Mouse (Mus musculus): ENCODE data around the gene Arrdc2.

Gene Arrdc2

DNA sequence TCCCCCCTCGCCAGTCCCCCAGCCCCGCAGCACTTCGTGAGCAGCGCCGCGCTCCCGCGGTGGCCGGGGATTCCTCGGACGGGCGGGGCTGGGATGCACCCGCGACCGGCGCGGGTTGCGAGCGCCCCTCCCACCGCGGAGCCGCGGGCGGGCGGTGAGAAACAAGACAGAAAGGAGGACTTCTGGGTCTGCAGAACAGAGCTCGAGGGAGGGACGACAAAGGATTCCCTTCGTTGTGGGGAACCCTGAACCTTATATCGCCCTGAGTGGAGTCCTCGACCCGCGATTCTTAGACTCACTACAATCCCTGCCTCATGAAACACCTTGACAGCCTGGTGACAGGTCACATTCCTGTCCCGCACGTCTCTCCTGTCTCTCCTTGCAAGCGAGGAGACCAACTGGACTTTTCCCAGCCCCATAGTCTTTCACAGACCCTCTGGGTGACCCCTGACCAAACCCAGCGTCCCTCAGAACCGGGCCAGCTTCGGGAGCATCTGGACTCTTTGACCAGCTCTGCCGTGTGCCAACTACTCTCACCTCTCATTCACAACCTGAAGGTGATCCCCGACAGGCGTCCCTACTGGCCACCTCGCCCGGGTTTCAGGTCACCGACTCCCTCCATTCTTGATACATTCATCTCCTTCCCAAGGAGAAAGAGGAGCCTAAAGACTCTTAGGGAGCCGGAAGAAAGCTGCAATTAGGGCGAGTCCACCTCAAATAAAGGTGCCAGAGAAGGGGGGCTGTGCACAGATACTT, 24.6 kb upstream of the Arrdc2 start:
- DNase-seq: peak; percentile 48 to 63

- no peak for DNase-seq
Observed at GRCm38 (mm10) chr8:70862824-70863641, 23.5 kb upstream of the Arrdc2 start, which contains the start of gene Kcnn1. Gene Kcnn1 (minus strand): TSS chr8:70863258.

DNA sequence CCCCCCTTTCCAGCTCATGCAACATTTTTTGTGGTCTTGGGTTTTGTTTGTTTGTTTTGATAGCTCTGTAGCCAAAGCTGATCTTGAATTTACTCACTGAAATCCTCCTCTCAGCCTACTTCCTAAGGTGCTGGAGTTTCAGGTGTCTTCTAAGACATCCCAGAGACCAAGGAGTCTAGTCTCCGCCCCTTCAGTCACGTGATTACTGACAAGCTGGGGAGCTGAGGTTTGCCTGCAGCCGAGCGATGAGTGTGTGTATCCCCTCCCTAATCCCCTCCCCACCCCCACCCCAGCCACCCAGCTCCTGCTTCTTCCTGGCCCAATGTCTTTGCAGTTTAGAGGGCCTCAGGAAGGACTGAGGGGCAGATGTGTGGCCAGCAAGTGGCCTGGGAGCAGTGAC, 18.0 kb upstream of the Arrdc2 start:
- DNase-seq: no peak

GRCm38 (mm10) chr8:70856541-70857197, 17.1 kb upstream of the Arrdc2 start:
- DNase-seq: peak; percentile 86 to 91

DNA sequence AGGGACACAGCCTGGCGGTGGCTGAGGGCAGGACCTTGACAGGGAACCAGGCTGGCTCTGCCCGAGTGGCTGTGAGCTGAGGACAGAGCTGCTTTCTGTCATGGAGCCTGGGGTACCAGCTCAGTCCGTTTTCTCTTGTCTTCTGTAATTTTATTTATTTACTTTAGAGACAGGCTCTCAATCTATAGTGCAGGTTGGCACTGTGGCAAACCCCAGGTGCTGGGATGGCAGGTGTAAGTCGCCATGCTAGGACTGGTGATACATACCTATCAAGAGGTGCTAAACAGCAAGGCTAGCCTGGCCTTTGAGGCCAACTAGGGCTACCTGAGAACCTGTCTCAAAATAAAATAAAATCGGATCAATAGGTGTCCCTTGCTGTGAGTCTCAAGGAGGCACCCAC, 16.5 kb upstream of the Arrdc2 start:
- DNase-seq: no peak

- no peak for DNase-seq
Observed at GRCm38 (mm10) chr8:70853863-70854262, 14.3 kb upstream of the Arrdc2 start.

- no peak for DNase-seq
Observed at GRCm38 (mm10) chr8:70852595-70853231, 13.2 kb upstream of the Arrdc2 start.

- no peak for DNase-seq
Observed at GRCm38 (mm10) chr8:70851837-70852236, 12.3 kb upstream of the Arrdc2 start.

- no peak for DNase-seq
Observed at GRCm38 (mm10) chr8:70850947-70851346, 11.4 kb upstream of the Arrdc2 start.

DNA sequence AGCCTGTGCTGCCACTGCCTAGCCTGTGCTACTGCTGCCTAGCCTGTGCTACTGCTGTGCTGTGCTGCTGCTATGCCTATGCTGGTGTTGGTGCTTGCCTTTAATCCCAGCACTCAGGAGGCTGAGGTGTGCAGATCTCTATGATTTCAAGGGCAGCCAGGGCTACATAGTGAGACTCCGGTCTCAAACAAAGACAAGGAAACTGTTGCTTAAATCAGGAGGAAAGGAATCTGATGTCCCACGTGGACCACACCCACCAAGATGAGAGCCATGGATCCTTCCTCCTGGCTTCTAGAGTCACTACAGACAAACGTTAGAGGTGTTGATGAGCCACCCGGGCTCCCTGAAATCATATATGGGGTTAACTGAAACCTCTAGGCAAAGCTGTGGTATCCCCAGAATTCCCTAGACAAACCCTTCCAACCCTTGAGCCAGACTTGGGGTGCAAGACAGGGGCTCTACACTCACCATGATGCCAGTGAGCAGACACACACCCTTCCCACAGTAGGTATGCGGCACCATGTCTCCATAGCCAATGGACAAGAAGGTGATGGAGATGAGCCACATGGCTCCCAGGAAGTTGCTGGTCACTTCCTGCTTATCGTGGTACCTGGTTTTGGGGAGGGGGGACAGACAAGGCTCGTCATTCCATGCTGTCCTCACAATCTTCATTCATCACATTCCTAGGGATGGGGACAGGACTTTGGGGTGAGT, 10.8 kb upstream of the Arrdc2 start:
- no peak for DNase-seq

DNA sequence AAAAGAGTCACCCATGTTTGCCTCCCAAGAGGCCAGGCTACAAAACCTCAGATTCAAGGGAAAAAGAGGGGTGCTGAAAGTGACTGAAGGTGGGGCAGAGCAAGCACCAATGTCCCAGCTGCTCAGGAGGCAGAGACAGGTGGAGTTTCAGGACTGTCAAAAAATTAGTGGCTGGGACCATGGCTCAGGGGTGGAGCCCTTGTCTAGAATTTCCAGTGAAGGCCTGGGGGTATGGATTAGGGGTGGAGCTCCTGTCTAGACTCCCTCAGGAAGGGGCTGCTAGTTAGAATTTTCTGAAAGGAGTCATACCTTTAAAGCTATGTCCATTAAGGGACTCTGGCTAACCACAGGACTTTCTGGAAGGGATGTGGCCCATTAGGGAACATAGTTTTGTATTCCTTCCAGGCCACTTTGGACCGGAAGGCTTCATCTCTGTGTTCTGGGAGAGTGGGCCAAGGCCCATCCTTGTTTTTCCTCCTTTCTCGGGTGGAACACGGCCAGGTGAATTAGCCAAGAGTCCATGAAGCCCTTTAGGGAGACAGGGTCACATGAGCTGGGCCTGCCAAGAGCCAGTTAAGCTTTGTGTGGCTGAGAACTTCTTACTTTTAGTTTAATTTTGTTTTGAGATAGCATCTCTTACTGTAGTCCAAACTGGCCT, 9.9 kb upstream of the Arrdc2 start:
- DNase-seq: no peak

DNA sequence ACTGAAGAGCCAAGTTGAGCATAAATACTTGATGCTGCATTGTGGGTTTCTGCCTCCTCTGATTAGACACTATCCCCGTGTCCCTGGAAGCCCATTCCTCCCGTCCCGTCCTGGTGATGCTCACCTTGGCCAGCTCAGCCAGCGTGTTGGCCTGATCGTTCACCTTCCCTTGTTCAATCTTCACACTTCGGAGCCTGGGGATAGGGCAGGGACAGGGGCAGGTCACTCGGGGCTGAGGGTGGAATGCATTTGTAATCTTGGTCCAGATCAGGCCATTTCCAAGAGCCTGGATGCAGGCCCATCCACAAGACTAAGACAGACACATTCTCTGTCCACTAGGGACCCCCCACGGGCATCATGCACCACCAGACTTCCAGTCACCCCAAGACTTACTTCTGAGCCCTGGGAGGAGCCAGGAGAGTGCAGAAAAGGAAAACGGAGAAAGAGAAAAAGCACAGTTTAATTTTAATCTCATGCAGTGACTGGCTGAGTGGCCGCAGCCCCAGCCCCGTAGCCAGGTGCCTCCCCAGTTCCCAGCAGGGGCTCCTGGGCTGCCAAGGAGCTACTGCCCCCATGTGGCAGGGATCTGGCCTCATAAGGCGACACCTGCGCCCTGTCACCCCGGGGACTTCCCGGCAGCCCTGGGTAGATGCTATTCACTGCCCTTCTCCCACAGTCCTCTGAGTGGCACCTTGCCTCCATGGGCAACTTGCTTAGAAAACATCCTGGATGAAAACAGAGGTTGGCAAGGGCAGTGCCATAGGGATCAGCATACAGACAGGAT, 7.0 kb upstream of the Arrdc2 start:
- DNase-seq: no peak

- DNase-seq: peak in 1 of 2 experiments; percentile 25
Observed at GRCm38 (mm10) chr8:70845108-70845507, 5.6 kb upstream of the Arrdc2 start.

DNA sequence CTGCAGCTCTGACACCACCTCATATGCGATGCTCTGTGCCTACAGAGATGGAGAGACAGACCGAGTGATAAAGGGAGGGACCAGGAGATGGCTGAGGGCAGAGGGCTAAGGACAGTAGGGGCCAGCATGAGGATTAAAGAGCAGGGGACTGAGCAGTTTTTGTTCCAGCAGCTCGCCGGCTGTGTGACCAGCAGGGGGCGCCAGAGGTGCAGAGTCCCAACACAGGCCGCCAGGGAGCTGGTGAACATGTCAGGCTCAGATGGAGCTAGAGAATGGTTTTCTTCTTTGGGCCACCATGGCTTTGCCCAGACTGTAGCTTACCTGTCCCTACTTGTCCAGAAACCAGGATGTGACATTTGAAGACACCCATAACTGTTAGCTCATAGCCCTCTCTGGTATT, 5.0 kb upstream of the Arrdc2 start:
- peak; percentile 91 to 94 for DNase-seq

DNA sequence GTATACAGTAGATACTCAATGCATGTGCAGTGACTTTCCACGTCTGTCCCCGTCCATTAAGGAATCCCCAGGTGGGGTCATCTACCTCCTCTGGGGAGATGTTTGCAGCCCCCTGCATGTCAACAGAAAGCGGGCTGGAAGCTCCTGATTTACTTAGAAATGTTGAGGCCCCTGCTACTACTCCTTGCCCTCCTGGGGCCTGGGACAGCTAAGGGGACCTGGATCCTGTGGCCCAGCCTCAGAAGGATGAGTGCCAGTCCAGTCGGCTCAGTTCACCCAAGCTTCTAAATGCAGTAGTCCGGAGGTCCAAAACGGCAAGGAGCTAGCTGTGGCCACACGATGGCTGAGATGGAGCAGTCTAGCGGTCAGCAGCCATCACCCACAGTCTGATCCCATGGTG, 4.4 kb upstream of the Arrdc2 start:
- DNase-seq: no peak

GRCm38 (mm10) chr8:70843214-70843773, 3.8 kb upstream of the Arrdc2 start:
- DNase-seq: no peak

DNA sequence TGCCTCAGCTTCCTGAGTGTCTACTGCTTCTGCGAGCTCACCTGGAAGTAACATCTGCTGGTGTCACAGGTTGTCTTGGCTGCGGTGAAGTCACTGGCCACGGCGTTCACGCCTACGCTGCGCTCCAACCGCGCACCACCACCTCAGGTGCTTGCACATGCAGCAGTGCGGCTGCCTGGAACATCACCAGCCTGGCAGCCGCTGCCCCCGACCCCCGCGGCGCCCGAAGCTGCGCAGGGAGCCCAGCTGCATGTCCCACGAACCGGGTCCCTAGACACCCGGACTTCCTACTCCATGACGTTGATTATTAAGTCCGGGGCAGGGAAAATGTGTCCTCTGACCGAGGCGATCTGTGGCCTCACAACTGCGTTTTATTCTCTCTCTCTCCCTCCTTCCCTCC, 3.0 kb upstream of the Arrdc2 start:
- no peak for DNase-seq

DNA sequence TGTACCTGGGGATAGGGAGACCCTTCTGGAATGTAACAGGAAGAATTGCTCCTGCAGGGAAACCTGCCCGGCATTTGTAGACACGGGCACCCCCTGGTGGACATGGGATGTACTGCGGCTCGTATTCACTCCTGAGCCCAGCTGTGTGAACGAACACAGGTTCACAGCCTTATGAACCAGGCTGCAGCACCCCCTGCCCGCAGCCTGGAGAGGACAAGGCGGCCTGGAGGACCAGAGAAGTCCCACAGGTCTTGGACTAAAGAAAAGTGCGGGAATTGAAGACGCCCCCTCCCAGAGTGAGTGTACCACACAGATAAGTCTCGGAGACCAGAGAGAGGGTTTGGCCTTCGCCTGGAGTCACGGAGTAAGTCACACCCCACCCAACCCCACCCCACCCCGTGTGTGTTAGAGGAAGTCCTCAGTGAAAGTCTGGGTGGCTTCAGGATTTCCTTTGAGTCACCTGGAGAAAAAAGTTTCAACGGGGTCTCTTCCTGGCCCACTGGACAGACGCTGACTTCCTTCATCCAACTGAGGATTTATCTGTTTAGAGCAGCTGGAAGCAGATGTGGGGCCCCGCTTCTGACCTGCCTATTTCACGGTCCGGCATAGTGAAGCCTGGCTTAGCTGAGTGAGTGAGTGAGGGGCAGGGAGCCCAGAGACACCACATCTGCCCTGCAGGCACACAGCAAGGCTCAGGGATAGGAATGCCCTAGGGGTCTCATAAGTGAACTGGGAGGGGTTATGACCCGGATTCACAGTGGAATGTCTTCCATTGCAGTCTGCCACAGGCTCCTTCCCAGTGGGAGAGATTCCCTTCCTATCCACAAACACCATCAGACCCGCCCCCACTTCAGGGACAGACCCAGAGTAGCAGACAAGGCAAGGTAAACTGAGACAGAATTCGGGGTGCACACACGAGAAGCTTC, 1.9 kb upstream of the Arrdc2 start:
- peak; percentile 93 to 94 for DNase-seq

- DNase-seq: no peak
Observed at GRCm38 (mm10) chr8:70840590-70840989, 1.1 kb upstream of the Arrdc2 start.

All from cerebellum, postnatal 25 days (tissue).